Mouse (Mus musculus): Measurements from ENCODE around the gene Gbf1.

The Gbf1 gene

DNA sequence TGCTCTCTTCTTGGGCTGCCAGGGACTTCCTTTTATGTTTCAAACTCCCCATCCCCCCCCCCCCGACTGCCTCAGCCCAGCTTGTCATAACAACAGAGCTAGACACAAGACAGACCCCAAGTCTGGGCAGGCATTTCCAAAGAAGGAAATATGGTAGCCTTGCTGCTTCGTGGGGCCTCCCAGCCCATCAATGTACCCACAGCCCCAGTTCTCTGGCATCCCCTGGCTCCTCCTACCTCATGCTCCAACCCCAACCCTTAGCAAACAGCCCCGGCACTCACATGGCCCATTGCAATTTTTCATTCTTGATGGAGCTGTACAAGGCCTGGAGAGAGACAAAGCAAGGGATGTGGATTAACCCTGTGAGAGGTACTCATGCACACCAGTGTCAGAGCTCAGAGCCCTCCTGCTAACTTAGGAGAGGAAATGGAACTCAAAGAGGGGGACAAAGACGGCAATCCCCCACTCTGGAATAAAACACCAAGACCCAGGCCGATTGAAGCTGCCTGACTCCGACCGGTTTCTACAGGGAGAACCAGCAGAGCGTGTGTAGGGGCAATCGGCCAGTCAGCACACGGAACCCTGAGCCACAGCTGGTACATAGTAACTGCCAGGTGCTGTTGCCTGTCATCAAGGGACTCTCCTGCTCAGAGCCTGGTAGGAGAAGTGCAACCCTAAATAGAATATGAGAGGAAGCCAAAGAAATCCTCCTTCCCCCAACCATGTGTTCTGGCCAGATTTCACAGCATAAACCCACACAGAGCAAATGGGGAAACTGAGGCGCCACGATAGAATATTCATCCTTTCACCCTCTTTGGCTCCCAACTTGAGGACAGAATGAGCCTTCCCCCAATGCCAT, 163.7 kb downstream of the Gbf1 start:
- no peak for DNase-seq (ENCODE audit: low spot score)

DNA sequence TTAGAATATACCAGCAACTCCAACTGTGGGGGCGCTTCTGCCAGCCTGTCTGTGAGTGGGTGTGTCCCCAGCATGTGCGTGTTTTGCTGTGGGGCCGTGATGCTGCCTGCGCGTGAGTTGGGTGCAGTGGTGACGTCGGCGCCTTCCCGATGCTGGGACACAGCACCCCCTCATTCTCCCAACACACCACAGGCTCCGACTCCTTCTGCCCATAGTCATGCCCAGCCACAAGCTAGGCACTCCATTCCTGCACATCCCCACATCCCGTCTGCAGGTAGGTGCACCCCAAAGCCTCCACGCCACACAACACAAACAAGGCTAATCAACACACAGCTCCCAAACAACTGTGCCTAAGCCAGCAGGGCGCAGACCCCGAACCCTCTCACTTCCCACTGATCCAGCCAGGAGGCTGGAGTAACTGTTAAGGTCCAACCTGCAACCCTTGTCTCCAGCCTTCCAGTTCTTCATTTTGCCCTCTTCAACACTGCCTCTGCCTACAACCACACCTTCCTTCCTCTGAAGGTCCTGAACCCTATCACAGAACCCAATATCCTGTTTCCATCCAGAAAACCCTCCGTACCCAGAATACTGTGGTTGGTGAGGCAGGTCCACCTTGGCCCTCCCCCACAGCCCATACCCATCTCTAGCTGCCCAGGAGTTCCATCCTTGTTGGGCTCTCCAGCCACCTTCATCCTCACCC, 164.7 kb downstream of the Gbf1 start:
- no peak for DNase-seq (ENCODE audit: low spot score)

DNA sequence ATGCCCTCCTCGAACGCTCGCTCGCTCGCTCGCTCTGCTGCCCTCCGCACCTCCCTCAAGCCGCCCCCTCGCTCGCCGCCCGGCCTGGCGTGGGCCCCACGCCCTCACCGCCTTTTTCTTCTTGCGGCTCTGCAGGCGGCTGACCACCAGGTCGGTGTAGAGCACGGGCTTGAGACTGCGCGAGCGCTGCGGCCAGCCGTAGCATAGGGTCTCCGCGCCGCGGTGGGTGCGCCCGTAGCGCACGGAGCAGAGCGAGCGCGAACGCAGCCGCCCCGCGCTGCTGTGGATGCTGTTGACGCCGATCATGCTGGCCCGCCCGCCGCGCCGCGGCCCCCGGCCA, 165.2 kb downstream of the Gbf1 start:
- no peak for DNase-seq (ENCODE audit: low spot score)

DNA sequence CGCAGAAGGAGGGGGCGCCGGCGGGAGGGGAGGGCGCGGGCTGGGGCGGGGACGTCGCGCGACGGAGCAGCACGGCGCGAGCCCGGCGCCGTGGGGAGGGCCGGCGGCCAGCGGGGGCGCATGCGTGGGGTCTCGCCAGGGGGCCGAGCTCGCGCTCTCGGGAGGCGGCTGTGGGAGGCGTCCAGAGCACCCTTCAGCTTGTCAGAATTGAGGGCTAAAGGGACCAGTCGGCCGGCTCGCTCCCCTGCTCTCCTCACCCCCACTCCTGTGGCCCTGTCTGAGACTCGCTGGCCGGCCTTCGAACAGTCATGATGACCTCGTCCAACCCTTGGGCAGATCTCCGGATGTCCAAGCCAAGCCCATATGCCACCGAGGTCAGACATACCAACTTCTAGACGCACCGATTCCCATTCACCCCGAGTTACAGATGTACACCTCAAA, 165.7 kb downstream of the Gbf1 start:
- no peak for DNase-seq (ENCODE audit: low spot score)

DNA sequence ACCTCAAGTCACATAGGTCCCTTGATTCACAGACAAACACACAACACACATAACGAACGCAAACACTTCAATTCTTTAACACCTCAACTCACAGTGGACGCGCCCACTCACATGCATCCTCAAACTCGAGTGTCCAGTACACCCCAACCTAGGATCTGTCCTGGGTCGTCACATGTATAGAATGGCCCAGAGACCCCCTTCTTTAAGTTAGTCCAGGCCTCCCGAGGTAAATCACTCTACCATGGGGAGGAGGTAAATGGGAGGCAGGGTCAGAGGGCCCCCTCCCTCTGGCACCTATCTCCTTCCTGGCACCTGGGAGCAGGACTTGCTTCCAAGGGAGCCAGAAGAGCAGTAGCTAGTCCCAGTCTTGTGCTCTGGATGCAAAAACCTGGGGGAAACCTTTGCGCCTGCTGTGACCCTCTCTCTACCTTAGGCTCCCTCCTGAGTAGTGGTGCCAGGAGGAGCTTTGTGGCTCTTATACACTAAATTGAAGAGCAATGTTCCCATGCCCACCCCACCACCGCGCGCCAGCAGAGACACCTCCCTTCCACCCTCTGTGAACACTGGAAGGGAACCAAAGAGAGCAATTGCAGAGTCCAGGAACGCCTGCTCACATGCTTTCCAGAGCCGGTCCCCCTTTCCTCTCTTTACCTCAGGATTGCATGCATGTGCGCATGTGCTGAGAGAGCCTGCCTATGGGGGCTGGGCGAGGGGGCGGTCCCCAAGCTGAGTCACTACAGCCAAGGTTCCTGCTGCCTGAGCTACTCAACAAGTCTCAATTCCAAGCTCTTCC, 166.5 kb downstream of the Gbf1 start:
- no peak for DNase-seq (ENCODE audit: low spot score)

DNA sequence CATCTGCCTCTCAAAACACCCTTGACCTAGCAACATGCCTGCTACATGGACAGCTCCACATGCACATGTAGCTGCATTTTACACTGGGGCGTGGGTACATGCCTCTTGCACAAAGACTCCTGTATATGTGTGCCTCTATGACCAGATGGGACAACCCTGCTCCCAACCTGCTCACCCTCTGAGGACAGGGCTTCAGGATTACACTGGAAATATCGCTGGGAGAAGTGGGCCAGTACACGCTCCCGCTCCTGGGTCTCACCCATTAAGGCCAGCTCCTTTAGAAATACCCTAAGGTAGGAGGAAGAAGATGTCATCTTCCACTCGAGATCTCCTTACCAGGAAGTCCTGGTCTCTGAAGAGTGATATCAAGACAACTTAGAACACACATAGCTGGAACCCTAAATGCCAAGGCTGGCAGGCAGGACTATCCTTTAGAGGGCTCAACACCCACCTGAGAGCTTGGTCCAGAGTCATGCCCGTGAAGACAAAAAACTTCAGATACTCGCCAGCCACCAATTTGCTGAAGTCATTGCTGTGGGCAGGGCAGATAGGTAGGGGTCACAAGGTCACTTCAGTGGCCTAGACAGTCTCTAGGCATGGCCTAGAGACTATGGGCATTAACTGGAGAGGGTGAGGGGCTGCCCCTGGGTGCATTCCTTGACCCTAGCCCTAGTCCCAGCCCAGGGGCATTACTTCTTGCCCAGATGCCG, 167.9 kb downstream of the Gbf1 start:
- DNase-seq (ENCODE audit: low spot score): no peak

DNA sequence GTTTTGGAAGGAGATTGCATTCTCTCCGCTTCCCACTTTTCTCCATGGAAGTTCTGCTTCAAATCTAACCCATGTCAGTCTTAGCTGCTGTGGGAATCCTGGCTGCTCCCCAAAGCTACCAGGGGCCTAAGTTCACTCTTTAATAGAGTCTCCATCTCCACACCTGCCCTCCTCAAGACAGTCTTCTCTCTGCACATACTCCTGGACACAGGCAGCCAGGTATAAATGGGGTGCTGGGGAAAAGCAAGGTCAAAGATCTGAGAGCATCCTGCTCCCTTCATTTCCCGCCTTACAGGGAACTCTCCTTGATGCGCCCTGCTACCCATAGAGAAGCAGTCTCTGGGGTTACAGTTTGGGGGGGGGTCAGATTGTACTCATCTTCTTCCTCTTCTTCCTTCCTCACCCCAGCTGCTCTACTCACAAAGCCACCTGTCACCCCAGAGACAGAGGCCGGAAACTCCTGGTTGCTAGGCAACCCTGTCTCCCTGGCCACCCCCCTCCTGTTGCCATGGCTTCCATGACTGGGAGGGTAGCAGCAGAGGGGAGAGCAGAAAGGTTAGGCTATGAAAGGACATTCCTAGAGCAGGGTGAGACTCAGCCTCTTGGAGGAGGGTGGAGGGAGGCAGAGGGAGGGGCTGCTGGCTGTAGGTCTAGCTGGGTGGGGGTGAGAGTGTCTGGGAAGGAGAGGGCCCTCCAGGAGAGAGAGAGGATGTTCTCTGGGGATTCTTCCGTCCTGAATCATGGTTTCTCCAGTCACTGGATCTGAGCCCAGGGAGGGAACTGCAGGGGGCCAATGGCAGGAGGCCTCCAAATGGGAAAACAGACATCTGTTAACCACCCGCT, 169.0 kb downstream of the Gbf1 start:
- no peak for DNase-seq (ENCODE audit: low spot score)

DNA sequence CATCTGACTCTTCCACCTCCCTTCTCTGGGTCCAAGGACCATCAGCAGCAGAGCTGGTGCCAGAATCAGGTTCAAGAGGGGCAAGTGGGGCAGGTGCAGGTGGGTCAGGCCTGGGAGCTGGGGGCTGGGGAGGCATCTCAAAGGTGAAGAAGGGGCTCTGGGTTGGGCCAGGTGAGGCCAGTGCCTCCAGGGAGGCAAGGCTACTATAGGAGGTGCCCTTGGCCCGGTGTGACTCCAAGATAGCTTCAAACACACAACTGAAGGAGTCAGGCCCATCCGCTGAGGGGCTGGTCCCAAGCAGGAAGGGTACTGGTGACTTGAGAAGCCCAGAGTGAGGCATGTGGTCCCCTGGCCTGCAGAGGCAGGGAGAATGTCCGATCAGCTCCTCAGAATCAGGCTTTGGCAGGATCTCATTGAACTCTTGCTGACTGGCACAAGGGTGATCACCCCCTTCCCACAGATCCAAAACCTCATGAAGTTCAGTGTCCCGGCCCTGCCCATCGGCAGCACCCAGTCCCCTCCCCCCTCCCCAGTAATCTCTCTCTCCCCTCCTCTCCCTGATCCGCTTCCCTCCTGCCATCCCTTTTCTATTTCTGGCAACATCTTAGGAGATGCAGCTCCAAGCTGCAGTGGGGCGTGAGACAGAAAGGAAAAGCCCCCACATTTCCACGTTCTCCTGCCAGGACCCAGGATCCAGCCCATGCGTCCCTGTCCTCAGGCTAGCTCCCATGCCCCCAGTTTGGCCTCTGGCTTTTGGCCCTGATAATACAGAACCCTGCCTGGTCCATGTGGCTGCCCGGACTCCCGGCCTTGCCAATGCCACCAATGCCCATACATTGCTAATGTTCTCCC, 170.1 kb downstream of the Gbf1 start:
- no peak for DNase-seq (ENCODE audit: low spot score)

DNA sequence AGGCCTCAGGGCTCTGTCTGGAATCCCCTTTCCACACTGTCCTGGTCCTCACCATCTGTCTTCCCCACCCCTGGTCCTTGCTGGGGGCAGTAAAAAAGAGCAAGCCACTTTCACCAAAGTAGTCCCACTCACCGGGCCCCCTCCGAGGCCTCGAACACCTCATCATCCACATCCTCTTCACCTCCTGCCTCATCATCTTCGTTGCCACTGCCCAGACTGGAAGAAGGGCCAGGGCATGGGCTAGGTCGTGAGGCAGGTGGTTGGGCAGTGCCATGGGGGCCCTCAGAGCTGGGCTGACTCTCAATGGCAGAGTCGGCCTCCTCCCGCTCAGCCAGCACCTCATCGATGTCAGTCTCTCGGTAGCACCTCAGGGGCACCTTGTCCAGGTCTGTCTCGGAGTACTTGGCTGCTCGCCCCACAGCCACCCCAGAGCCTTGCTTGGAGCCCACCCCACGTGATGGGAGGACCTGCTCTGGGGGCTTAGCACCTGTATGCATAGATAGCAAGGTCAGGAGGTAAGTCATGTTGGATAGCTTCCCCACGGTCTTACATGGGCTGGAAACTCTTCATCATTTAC, 170.8 kb downstream of the Gbf1 start:
- DNase-seq (ENCODE audit: low spot score): no peak

DNA sequence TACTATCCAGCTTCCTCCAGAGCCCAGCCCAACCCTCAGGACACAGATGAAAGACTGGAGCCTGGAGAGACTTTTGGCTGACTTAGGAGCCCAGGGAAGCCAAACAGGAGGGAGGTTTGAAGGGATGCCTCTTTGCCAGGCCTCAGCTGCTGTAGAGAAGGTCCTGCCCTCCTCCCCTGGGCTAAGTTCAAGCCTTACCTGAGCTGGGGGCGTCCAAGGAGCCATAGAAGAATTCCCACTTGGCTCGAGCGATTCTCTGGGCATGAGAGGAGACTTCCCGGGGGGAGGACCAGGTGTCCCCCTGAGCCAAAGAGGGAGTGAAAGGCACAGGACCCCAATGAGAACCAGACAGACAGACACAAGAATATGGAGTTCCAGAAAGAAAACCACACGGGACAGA, 171.4 kb downstream of the Gbf1 start:
- no peak for DNase-seq (ENCODE audit: low spot score)

DNA sequence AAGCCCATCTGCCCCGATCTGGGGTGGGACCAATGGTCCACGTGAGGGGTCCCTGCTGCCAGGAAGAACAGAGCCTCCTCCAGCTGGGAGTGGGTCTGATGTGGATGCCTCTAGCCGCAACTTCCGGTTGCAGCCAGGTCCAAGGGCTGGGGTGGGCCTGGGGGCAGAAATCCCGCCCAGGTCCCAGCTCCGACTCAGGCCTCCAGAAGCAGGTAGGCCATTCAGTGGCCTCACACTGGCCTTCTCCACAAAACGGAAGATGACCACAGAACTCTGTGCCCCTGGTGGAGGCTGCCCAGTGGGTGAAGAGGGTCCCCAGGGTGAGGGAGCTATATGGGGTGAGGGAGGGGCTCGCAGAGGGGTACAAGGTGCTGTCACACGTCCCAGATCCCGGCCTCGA, 172.1 kb downstream of the Gbf1 start:
- DNase-seq (ENCODE audit: low spot score): no peak

DNA sequence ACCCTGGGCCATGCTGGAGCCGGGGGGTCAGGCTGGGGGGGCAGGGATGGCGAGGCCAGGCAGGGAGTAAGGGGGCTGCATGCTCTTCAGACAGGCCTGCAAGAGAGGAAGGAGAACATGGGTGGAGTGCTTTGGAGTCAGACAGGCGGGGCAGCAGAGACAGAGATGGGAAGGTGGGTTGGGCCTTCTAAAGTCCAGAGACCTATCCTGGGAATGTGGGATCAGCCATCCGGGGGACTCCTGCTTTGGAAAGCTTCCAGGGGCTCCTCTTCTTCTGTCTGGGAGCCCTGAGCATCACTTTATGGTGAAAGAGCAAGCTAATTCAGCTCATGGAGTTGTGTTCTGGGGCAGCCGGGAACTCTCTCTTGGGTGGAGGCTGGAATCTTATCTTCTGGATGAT, 172.6 kb downstream of the Gbf1 start:
- no peak for DNase-seq (ENCODE audit: low spot score)

DNA sequence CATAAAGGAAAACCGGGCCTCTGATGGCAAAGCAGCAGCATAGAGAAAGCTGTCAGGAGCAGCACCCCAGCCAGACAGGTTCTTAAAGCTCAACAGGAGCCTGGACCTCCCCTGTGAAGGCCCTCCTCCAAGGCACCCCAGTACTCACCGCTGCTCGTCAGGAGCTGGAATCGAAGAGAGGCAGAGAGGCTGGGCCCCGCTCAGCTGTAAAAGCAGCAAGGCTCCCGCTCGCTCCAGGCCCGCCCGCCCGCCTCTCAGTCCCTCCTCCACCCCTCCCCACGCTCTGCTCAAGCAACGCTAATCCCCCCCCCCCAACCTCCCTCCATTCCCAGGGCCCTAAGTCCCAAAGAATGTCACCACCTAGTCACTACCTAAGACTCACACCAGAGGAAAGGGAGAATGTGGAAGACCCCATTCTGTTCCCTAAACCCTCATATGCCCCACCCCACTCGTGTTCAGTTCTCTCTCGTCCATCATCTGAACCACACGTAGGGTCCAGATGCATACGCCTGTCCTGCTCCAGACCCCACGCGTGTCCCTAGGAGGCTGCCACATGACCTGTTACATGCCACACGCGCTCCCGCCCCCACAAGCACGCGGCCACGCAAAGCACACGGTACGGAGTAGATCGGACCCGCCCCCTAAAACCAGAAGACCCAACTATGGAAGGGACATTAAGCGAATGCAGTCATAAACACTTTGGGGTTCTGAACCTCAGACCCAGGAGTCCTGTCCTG, 173.9 kb downstream of the Gbf1 start:
- DNase-seq (ENCODE audit: low spot score): no peak

DNA sequence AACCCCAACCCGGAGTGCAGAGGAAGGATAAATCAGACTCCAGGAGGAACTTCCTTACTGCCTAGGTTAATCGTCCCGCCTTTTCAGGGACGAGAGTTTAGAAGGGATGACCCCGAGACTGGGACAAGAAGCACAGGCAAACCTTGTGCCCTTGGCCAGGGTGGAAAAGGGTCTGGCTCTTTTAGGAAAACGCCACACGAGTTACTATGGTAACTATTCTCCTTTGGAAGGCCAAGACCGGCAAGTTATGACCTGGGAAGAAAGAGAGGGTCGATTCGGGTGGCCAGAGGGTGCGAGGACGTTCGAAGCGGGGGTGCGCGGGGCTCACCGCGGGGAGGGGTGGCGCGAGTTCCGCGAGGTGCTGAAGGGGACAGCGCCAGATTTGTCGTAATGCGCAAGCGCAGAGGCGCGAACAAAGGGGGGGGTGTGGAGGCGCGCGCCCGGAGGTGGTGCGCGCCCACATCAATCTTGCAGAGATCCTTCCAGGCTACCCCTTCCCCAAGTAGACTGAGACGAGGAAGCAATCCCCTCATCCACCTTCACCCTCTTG, 174.5 kb downstream of the Gbf1 start, which contains the start of gene Psd:
Psd (minus strand) TSS at position 401 of the 550 bp plus-strand sequence.
- no peak for DNase-seq (ENCODE audit: low spot score)

DNA sequence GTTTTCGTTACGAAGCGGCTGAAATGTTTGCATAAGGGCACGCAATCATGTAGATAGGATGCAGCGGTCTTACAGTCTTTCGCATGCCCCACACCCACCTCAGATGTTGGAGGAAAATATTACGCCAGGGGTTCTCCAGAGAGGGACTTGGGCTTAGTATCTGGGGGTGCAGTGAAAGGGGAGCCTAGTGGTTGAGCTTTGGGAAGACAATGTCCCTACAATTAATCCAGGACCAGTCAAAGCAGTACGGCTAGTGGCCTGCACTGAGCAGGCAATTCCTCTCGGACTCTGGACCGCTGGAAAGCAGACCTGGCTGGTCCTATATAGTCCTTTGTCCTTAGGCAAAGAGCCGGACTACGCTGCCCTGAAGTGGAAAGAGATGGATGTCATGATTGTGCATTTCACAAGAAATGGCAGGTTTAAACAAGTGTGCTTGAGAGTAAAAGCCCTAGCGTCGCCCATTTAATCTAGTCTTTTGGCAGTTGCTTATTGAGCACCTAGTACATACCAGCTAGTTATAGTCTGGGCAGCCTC, 175.3 kb downstream of the Gbf1 start:
- no peak for DNase-seq (ENCODE audit: low spot score)

DNA sequence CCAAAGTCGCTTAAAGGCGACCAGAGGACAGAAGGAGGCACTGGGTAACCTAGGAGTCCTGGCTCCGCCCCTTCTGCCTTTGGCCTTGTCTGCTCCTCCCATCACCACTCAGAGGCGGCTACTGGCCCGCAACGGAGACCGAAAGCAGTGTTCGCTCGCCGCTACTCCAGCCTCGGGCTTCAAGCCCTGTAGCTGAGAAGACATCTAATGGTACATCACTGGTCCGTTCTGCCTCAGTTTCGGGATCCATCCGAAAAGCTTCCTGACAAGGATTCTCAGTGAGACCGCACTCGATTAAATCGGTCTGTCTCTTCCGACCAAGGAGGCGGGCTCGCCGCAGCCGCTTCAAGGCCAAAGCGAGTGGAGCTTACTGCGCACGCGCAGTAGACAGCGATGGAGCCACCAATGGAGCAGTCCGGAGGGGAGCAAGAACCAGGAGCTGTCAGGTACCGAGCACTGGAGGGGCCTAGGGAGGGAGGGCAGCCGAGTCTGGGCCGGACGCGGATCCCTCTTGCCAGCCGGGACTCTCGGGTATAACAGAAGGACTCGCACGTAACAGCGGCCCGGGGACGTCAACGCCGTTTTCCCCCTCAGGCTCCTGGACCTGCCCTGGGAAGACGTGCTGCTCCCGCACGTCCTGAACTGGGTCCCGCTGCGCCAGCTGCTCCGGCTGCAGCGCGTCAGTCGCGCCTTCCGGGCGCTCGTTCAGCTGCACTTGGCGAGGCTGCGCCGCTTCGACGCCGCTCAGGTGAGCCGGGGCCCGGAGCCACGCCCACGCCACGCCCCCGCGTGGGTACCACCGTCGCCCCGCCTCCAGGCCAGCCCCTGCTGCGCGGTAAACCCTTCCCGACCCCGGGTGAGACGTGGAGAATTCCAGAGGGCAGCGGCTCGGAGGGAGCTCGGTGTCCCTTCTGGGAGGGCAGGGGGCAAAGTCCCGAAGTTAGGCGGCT, 176.0 kb downstream of the Gbf1 start, which contains the start of gene Fbxl15:
Fbxl15 (plus strand) TSS at position 104 of the 950 bp plus-strand sequence.
- DNase-seq (ENCODE audit: low spot score): peak; percentile 95

DNA sequence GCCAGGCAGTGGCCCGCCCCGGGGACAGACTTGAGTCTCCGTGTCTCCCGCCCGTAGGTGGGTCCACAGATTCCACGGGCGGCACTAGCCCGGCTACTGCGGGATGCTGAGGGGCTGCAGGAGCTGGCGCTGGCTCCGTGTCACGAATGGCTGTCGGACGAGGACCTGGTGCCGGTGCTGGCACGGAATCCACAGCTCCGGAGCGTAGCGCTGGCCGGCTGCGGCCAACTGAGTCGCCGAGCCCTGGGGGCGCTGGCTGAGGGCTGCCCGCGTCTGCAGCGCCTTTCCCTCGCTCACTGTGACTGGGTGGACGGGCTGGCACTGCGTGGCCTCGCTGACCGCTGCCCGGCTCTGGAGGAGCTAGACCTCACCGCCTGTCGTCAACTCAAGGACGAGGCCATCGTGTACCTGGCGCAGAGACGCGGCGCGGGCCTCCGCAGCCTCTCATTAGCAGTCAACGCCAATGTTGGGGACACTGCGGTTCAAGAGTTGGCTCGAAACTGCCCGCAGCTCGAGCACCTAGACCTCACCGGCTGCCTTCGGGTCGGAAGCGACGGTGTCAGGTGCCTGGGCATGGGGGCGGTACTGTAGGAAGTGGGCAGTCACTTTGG, 176.8 kb downstream of the Gbf1 start:
- DNase-seq (ENCODE audit: low spot score): no peak

Data from testis, postnatal 14 days (tissue).